Comparison of ENCODE assay signal across 30 mouse cellular contexts in genomic region chr16:32764550-32764949, GRCm38 (mm10). TPM values are rescaled to one million over a fixed set of nuclear protein-coding genes. Genes with fewer than 3 reads are reported as not detected.
"Had no signal": no experiment of that assay in that cellular context is flagged by ENCODE, and none has a peak within 500 bp of the region (broad histone marks: within the 10 kb centered on the region; RNA-seq: fewer than 3 reads in every experiment).

No protein-coding gene starts in this region.

- H3K27me3 ChIP-seq: heart, embryonic 13.5 days; heart, embryonic 15.5 days; hindbrain, embryonic 13.5 days; hindbrain, embryonic 15.5 days; kidney, embryonic 15.5 days; limb, embryonic 13.5 days; limb, embryonic 15.5 days; liver, embryonic 13.5 days had no signal

- H3K4me3 ChIP-seq: heart, adult 2 months; heart, embryonic 13.5 days; heart, embryonic 15.5 days; hindbrain, embryonic 13.5 days; hindbrain, embryonic 15.5 days; kidney, embryonic 15.5 days; limb, embryonic 13.5 days; limb, embryonic 15.5 days; liver, embryonic 13.5 days had no signal

- H3K27ac ChIP-seq: heart, adult 2 months; heart, embryonic 13.5 days; heart, embryonic 15.5 days; hindbrain, embryonic 13.5 days; hindbrain, embryonic 15.5 days; hindbrain, postnatal 0 days; kidney, embryonic 15.5 days; kidney, postnatal 0 days; limb, embryonic 13.5 days; limb, embryonic 15.5 days; liver, embryonic 13.5 days had no signal

- H3K36me3 ChIP-seq: heart, embryonic 13.5 days; heart, embryonic 15.5 days; hindbrain, embryonic 13.5 days; hindbrain, embryonic 15.5 days; kidney, embryonic 15.5 days; limb, embryonic 13.5 days; limb, embryonic 15.5 days; liver, embryonic 13.5 days had no signal

- ATAC-seq: hindbrain, postnatal 0 days had no signal

- H3K9ac ChIP-seq: heart, embryonic 13.5 days; heart, embryonic 15.5 days; hindbrain, embryonic 13.5 days; hindbrain, embryonic 15.5 days; kidney, embryonic 15.5 days; limb, embryonic 13.5 days; limb, embryonic 15.5 days; liver, embryonic 13.5 days had no signal

- H3K9me3 ChIP-seq: heart, embryonic 15.5 days; hindbrain, embryonic 13.5 days; hindbrain, embryonic 15.5 days; kidney, embryonic 15.5 days; limb, embryonic 13.5 days; limb, embryonic 15.5 days; liver, embryonic 13.5 days had no signal

- H3K4me2 ChIP-seq: heart, embryonic 11.5 days; heart, embryonic 13.5 days; heart, embryonic 15.5 days; hindbrain, embryonic 13.5 days; hindbrain, embryonic 15.5 days; kidney, embryonic 15.5 days; limb, embryonic 13.5 days; limb, embryonic 15.5 days; liver, embryonic 13.5 days had no signal

- DNase-seq: gastrocnemius, postnatal 14 days; gastrocnemius, postnatal 36 days; heart, adult 11 months; heart, adult 2 months; heart, postnatal 14 days; heart, postnatal 36 days; kidney, adult 11 months; kidney, adult 2 months; kidney, adult 9 months; kidney, postnatal 14 days; kidney, postnatal 36 days; layer of hippocampus, adult 9-11 months; layer of hippocampus, postnatal 36 days; left cerebral cortex, postnatal 4 days; liver, embryonic 13.5 days had no signal

- H3K4me1 ChIP-seq: heart, embryonic 13.5 days; heart, embryonic 15.5 days; hindbrain, embryonic 13.5 days; hindbrain, embryonic 15.5 days; kidney, embryonic 15.5 days; limb, embryonic 13.5 days; limb, embryonic 15.5 days had no signal

RNA-seq across cellular contexts. Expression of gene Muc4, which starts 28.9 kb away (rescaled TPM):
- polyA plus RNA-seq: heart, embryonic 15.5 days; heart, postnatal 0 days; hindbrain, embryonic 13.5 days; hindbrain, embryonic 15.5 days; hindbrain, postnatal 0 days; limb, embryonic 11.5 days; limb, embryonic 13.5 days; limb, embryonic 15.5 days had no signal

RNA-seq across cellular contexts. Expression of gene Muc20, which starts 32.7 kb away (rescaled TPM):
- polyA plus RNA-seq: heart, embryonic 11.5 days; heart, embryonic 15.5 days; heart, postnatal 0 days; hindbrain, embryonic 11.5 days; hindbrain, embryonic 13.5 days; hindbrain, postnatal 0 days; large intestine, adult 2 months; limb, embryonic 11.5 days; limb, embryonic 13.5 days; limb, embryonic 15.5 days had no signal

RNA-seq across cellular contexts. Expression of gene Smbd1, which starts 45.7 kb away (rescaled TPM):
- polyA plus RNA-seq: heart, adult 2 months; heart, embryonic 11.5 days; heart, embryonic 13.5 days; heart, embryonic 15.5 days; heart, postnatal 0 days; hindbrain, embryonic 11.5 days; hindbrain, embryonic 13.5 days; hindbrain, embryonic 15.5 days; hindbrain, postnatal 0 days; intestine, embryonic 14.5 days; kidney, adult 2 months; kidney, embryonic 15.5 days; limb, embryonic 11.5 days; limb, embryonic 13.5 days; limb, embryonic 15.5 days; liver, embryonic 13.5 days had no signal
